Mouse (Mus musculus) CD4-positive helper T cell, adult 2 months (primary cell): ENCODE data around the gene Btrc.
"Not testable (repeated sequence)": the region's sequence is repeated elsewhere in the genome, so short reads cannot be mapped to it uniquely, and the experiment has no call there.

Experiments
- DNase-seq: peaks from one replicate; pipeline ENCODE4 v3.0.0-alpha.2; 2012; ENCODE audit warnings: low read depth, missing footprints, low spot score

Gene Btrc

DNA sequence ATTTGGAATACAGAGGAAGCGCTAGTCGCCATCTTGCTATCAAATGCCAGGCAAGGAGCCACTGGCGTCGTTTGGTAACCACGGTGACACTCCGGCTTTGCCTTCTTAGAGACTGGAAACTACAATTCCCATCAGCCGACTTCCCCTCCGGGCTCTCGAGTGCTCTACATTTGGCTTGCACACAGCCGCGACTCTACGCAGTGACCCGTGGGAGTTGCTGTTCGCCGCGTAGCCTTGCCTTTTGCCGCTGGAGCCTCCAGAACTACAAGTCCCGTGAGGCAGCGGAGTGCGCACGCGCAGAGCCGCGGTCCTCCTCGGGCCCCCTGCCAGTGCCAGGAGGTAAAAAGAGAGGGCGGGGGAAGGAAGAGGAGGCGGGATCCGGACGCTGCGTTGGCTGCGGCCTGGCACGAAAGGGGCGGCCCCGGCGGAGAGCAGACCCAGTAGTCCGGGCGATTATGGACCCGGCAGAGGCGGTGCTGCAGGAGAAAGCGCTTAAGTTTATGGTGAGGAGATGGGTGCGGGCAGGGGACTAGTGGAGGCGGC is at the start of gene Btrc:
Gene Btrc (plus strand): TSS at position 351 of the 543 bp plus-strand sequence.
- DNase-seq, result peak; percentile 99

DNA sequence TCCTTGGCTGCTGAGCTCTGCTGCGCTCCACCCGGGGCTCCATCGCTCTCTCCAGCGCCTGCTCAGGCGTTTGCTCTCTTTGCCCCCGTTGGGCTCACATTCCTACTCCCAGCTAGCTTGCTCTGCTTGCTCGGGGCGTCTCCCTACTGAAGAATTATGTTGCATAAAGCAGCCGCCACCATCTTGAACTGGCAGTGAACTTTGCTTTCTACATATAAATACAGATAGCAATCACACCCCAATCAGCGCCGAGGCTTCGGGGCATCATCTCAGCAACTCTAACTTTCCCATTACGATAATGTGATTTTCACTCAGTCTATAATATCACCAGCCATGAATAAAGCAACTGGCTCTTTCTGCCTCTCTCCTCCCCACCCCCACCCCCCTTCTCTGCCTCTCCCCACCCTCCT is 46.1 kb upstream of the Btrc start:
- DNase-seq, result no peak

DNA sequence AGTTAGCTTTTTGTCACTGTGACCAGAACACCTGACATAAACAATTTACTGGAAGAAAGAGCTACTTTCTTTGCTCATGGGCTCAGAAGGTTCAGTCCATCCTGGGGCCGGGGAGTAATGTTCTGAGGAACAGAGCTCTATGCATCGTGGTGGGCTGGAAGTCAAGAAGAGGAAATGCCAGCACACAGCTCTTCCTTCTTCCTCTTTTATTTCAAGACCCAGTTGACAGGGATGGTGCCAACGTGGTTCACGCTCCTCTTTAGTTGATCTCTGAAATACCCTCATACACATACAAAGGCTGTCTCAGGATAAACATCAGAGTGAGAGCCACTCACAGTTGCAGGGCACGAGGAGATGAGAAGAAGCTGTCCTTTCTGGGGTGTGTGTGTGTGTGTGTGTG is 42.5 kb upstream of the Btrc start:
- DNase-seq, result no peak

DNA sequence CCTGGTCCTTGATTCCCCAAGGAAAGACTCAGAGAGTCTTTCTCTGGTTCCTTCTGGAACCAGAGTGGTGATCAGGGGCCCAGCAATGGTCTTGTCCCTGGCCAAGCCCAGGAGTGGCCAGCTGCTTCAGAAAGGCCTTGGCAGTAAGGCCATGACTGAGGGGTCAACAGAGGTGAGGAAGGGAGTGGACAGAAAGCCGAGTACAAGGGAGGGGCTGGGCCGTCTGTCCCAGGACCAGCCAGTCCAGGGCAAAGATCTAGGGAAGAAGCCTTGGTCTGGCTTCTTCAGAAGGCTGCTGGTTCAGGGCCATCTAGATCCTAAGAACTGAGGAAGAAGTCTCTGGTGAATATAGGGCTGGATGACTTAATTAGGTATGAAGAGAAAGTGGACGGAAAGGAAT is 34.5 kb upstream of the Btrc start:
- no peak for DNase-seq

DNA sequence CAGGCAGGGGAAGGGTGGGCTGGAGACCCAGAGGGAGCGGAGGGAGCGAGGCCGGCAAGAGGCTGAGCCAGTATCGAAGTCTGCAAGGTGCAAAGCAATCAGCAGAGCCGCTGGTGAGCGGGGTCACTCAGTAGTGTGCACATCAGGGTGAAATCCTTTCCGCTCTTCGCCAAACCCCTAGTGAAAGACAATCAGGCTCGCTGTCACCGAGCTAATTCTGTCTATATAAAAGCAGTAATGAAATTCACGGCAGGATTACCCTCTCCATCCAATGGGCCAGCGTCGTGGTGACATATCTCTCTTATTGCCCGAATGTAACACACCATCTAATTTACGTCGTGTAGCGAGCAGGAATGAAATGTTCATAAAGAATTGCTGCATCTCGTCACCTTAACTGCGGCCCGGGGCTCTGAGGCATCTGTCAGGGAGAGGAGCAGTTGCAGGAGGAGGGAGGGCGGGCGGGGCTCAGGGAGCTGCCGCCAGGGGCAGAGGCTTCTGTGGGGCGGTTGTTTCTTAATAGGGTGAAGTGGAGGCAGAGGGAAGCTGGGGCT is 33.7 kb upstream of the Btrc start:
- no peak for DNase-seq

DNA sequence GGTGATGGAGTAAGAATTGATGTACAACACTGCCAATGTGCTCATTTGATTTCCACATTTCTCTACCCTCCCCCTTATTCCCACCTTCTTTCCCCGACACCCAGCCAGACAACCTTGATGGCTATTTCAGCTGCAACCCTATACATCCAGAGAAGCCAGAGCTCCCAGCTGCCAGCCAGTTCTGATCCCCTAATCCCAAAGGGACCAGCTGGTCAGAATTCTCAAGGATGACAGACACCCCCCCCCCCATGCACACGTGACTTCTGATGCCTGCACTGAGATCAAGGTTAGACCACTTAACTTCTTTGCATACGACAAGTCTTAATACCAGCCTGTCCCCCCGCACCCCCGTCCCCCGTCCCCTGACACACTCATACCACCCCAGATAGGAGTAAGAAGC is 26.8 kb upstream of the Btrc start:
- DNase-seq, result no peak

DNA sequence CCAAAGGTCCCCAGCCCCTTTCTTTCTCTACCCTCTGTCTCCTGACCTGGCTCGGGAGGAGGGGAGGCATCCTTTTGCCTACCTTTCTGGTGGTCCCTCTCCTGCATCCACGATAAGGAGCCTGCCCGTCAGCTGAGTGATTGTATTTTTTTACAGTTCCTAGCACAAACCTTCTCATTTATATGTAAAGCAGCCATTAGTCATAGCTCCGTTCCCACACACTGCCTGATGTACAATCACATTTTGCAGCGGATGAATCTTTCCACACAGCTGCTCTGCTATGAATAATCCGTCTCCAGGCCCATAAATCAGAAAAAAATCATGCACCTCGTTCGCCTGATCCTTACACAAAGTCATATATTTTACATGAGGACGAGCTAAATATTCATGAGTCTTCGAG is 25.4 kb upstream of the Btrc start:
- no peak for DNase-seq

DNA sequence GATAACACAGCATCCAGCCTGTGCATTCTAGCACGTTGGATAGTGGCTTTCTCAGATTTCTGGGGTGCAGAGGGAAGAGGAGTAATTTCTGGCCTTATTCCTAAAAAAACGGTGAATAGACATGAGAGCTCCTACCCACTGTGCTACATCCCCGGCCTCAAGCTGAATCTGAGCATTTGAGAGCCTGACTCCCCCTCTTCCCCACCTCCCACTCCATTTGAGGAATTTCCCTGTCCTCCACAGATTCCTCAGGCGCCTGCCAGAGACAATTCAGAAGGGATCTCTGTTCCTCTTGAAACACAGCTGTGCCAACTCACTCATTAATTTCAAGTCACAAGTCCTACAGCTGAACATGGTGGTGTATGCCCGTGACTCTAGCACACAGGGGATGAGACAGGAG is 19.6 kb upstream of the Btrc start:
- DNase-seq, result no peak

DNA sequence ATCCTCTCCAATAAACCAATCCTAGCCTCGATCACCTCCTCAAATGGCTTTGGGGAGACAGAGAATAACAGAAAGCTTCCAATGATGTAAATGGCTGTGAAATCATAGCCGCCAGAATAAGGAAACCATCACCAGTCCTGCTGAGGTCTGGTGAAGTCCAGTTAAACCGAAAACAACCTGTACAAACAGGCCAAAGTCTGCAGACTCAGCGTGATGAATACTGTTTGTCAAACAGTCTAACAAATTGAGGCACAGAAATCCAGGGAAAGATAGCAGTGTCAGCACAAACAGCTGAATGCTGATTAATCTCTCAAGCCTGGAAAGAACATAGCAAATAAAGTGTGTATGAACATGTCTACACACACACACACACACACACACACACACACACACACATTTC is 15.3 kb upstream of the Btrc start:
- no peak for DNase-seq

DNA sequence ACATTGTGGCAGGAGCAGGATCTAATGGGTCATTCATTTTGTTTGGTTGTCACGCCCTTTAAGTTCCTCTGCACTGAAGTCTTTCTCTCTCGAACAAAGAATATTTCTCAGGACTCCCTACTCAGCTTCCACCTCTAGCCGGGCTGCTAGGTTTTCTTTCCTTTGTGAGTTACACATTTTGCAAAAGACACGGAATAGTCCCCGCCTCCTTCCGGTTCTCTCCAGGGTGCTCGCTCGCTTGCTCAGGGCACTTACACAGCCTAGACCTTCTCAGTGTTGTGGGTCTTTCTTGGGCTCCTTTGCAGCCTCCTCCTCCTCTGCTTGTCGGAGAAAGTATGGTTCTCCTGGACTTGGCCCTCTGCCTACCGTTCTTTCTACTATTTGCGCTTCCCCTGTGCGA is 13.1 kb upstream of the Btrc start:
- DNase-seq, result no peak

DNA sequence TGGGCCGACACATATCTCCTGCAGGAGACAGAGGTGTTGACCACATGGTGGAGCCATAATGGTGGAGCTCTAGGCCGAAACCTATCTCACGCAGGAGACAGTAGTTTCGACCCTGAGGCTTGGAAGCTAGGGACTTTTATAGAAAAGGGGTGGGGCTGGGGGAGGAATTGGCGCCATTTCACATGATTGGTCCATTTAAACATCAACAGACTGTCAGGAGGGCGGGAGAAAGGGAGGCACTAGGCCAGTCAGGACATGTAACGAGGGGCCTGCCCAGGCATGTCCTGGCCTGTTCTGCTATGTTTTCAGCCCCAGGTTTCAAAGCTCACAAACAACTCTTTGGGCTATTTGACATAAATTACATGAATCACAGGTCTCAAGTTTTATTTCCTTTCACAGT is 10.8 kb upstream of the Btrc start:
- not testable (repeated sequence) for DNase-seq

DNA sequence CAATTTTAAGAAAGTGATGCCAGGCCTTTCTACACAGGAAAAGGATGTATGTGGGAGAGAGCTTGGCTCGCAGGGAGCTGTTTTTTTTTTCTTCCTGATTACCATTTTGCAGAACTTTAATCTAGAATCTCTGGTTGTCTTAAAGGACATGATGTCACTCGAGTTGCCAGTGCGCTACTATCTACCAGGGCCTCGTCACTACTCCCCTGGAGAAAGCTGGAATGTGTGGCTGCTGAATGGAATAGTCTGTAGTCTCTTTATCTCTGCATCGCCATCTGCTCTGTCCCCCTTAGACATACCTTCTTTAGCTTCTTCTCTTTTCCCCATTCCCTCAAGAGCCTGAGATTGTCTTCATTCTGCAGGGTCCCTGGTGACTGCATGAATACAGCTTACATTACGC is 7.9 kb upstream of the Btrc start:
- DNase-seq, result no peak

DNA sequence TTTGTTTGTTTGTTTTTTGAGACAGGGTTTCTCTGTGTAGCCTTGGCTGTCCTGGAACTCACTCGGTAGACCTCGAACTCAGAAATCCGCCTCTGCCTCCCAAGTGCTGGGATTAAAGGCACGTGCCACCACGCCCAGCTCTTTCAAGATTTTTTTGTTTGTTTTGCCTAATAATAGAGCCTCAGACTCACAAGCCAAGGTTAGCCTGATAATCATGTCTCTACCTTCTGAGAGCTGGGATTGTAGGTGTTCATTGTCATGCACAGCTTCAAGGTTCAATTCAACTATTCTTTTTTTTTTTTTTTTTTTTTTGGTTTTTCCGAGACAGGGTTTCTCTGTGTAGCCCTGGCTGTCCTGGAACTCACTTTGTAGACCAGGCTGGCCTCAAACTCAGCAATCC is 6.7 kb upstream of the Btrc start:
- not testable (repeated sequence) for DNase-seq

DNA sequence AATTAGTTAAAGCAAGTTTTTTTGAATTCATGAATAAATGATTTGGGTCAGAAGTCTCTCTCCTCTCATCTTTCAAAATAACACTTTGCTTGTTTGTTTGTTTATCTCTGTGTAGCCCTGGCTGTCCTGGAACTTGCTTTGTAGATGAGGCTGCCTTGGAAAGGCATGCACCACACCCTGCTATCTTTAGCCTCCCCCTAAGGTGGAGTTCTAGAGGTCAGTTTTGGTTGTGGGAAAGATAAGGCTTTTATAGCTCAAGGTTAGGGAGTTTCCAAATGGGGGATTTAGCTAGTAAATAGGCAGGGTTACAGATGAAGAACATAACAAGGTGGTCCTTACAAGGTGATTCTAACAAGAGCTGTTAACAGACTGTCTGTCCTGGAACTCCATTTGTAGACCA is 3.0 kb upstream of the Btrc start:
- DNase-seq, result no peak

DNA sequence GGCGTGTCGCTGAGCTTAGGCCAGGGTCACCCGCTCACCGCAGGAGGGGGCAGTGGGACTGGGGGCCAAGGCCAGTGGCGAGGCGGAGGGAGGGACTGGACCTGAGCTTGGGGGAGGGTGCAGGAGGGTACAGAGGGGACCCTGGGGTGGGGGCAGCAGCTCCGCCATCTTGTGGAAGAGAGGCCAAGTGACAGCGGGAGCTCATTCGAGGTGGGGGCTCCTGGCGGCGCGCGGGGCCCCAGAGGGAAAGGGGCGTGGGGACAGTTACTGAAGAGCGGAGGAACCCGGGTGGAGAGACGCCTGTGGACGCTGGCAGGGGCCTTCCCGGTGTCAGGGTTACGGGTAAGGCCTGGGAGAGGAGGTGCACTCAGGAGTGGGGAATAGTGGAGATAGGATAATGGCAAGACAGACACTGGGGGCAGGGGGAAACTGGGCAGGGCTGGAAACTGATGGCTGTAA is 428 bp downstream of the Btrc start:
- no peak for DNase-seq

DNA sequence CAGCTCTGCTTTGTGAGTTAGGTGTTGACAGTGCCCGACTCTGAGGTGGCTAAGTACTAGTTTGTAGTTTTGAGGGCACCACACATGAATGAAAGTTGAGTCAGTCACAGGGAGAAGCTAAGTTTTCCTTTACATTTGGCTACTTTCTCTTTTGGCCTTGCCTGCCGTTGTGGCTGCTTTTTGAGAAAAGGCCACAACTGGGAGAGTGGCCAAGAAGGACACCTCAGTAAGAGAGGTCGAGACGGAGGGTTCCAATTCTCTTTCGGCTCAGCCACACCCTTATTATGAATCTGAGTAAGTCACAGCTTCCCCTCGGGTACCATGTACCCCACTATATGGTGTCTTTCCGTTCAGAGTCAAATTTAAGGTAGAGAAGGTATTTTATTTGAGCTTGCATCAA is 3.1 kb downstream of the Btrc start:
- no peak for DNase-seq

DNA sequence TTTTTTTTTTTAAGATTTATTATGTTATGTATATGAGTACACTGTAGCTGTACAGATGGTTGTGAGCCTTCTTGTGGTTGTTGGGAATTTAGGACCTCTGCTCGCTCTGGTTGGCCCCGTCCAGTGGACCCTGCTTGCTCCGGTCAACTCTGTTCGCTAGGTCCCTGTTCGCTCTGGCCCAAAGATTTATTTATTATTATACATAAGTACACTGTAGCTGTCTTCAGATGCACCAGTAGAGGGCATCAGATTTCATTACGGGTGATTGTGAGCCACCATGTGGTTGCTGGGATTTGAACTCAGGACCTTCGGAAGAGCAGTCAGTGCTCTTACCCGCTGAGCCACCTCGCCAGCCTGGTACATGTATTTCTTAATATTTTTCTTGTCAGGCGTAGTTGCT is 21.3 kb downstream of the Btrc start:
- not testable (repeated sequence) for DNase-seq

DNA sequence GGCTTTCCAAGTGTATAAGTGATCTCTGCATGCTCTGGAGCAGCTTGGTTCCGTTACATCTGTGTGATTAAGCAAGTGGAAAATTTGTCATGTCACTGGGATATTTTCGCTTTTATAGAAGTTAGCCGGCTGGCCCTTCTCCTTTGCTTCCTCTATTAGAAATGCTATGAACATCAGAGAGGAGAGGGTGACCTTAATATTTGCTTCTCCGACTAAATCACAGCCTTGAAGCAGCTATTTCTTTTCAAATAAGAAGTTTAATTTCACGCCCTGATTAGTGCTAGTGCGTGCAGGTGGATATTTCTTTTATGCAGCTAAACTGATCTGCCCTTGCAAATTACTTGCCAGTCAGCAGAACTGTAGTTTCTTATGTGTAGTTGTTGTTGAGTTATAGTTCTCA is 25.0 kb downstream of the Btrc start:
- no peak for DNase-seq

DNA sequence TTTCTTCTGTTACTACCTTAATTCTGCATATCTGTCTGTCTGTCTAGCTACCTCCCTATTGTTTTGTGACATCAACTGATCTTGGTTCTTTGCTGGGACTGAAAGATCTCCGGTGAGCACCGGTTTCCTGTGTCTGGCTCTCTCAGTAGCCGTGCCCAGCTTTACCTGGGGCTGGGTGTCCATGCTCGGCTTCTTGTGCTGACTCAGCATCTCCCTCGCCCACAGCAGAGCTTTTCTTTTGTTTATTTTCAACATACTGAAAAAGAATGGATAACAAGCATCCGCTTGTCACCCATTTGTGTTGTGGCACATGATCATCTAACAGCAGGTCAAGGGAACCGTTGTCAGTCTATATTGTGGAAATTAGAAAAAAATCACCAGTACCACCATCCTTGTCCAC is 30.5 kb downstream of the Btrc start:
- DNase-seq, result no peak

DNA sequence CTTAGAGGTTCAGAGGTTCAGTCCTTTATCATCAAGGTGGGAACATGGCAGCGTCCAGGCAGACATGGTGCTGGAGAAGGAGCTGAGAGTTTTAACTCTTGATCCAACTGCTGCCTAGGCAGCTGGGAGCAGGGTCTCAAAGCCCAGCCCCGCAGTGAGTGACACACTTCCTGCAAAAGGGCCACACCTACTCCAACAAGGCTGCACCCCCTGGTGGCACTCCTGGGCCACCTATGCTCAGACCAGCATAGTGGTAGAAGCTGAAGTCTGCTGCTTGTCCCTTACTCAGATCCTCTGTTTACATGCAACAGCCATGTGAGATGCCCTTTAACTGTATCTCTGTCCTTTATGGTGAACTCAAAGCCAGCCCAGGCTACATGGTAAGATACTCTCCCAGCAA is 47.5 kb downstream of the Btrc start:
- peak; percentile 10 for DNase-seq

DNA sequence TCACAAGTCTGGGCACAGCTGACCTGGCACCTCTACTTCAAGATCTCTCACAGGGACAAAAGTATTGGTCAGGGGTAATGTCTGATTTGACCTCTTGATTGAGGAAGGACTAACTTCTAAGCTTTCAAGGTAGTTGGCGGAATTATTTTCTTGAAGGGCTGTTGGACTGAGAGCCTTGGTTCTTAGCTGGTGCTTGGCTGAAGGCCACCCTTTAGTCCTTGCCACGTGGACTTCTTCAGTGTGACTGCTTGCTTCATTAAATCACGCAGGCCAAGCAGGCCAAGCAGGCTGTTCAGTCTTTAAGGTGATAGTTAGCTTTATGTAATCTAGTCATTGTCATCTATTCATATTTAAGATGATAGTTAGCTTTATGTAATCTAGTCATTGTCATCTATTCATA is 49.2 kb downstream of the Btrc start:
- DNase-seq, result no peak

DNA sequence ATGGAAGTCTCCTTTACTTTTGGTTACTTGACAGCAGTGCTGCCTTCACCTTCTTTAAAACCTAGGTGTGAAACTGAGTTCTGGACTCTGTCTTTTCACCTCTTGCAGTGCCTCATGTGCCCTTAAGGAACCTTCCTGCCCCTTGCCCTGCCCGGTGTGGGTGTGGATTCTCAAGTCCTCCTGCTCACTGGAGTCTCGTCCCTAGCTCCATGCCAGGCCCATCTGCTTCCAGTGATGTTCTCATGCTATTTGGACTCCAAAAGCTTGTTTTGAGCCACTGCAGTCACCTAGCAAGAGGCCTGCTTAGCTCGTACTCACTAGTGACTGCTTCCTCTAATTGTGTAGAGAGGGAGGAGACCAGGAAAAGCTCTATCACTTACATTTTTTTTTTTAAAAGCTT is 50.4 kb downstream of the Btrc start:
- no peak for DNase-seq

DNA sequence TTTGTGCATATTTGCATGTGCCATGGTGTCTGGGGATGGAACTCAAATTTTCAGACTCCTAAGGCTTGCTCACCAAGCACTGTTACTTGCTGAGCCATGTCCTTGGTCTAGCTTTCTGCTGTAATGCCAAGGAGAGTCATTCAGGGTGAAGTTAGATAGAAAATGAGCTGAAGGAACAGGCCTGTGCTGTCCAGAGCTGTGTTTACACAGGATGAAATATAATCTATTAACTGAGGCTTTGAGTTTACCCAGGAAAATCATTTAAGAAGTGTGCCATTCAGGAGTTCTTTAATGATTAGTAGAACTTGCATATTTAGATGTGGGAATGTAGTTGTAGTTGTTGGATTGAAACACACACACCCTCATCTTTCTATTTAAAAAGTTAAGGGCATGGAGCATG is 54.1 kb downstream of the Btrc start:
- DNase-seq, result no peak

DNA sequence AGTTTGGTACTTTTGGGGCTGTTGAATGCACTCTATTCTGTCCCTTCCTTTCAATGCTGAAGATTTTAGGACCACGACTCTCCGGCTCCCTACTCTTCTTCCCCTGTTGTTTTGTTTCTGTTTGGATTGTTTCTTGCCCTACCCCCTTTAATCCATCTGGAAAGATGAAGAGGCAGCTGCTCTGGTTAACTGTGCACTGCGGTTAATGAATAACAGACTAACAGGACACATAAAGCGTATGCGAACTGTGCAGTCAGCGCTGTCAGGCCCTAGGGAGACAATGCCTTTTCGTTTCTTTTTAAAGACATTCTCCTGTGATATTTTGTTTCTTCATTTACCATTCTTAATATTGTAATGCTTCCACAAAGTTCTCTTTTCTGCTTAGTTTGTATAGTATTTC is 58.7 kb downstream of the Btrc start:
- no peak for DNase-seq
